Comparison of ENCODE assay signal across 17 mouse cellular contexts in genomic region chr11:36103556-36103955, GRCm38 (mm10).
DNase-seq lines count a peak whose midpoint lies in the region; ATAC-seq and TF ChIP-seq lines count a peak whose summit lies in the region.
"Had no signal": no experiment of that assay in that cellular context is flagged by ENCODE, and none has a peak within 500 bp of the region (broad histone marks: within the 10 kb centered on the region; RNA-seq: fewer than 3 reads in every experiment).

No protein-coding gene starts in this region.

- no peak overlapping the region for H3K4me3 ChIP-seq in kidney, embryonic 16.5 days (ENCODE audit: low read length)
- H3K4me3 ChIP-seq in hindbrain, postnatal 0 days (ENCODE audit: low read length) = no peak overlapping the region
- no peak overlapping the region for H3K4me3 ChIP-seq in neural tube, embryonic 13.5 days
- H3K4me3 ChIP-seq: heart, embryonic 12.5 days; left cerebral cortex, adult 2 months; myocyte had no signal

- no peak for TF ChIP-seq POLR2A in brain, embryonic 14.5 days (IDR thresholded peaks at IDR 0.05; ENCODE audit: borderline replicate concordance, extremely low read depth, insufficient read depth, insufficient read length, poor library complexity, severe bottlenecking)

- no peak for ATAC-seq in kidney, embryonic 16.5 days (ENCODE audit: low FRiP score, low TSS enrichment)
- ATAC-seq in hindbrain, postnatal 0 days = peak; percentile 50; the same call in 1 of the 2 replicates
- ATAC-seq in neural tube, embryonic 13.5 days (ENCODE audit: low read depth) = peak; percentile 52
- ATAC-seq: activated CD4-positive, CD25-positive, alpha-beta regulatory T cell, adult 4 months; CD4-positive, CD25-positive, alpha-beta regulatory T cell, adult 4 months; forebrain, embryonic 16.5 days had no signal

- intact Hi-C loops in heart, postnatal 10 days (cut with DNase I) = no loop called here

- peak; percentile 40 for DNase-seq in kidney, adult 18-20 months
- peak; percentile 74 for DNase-seq in brain, embryonic 14.5 days (ENCODE audit: low read depth)
- peak; percentile 62 for DNase-seq in hindbrain, postnatal 0 days (ENCODE audit: low spot score)
- no peak for DNase-seq in gastrocnemius, adult 8-10 months (ENCODE audit: low spot score in 2 of 2)
- no peak for DNase-seq in heart, postnatal 10 days
- DNase-seq: gastrocnemius, postnatal 25 days; liver; lung, embryonic 14.5 days; thymus, adult 18-20 months had no signal

- WGBS in kidney, embryonic 16.5 days = 21% methylated on average over 6 of the region's 6 CpGs
- 29% methylated on average over 6 of the region's 6 CpGs for WGBS in hindbrain, postnatal 0 days
- 15% methylated on average over 6 of the region's 6 CpGs for WGBS in neural tube, embryonic 13.5 days

- H3K27ac ChIP-seq in kidney, embryonic 16.5 days (ENCODE audit: low read length) = no peak overlapping the region
- no peak overlapping the region for H3K27ac ChIP-seq in hindbrain, postnatal 0 days
- peak overlapping the region; percentile 64 for H3K27ac ChIP-seq in neural tube, embryonic 13.5 days (replicated peaks)
- H3K27ac ChIP-seq: left cerebral cortex, adult 2 months had no signal

- H3K36me3 ChIP-seq in kidney, embryonic 16.5 days (ENCODE audit: insufficient read depth, low read length) = no peaks in the 10 kb centered on the region
- no peaks in the 10 kb centered on the region for H3K36me3 ChIP-seq in hindbrain, postnatal 0 days (ENCODE audit: insufficient read depth, low read length)
- H3K36me3 ChIP-seq in neural tube, embryonic 13.5 days = no peaks in the 10 kb centered on the region
- H3K36me3 ChIP-seq: heart, embryonic 12.5 days had no signal

- no peak overlapping the region for H3K9ac ChIP-seq in kidney, embryonic 16.5 days (replicated peaks; ENCODE audit: low read length)
- H3K9ac ChIP-seq in hindbrain, postnatal 0 days (replicated peaks; ENCODE audit: low read length) = no peak overlapping the region
- H3K9ac ChIP-seq in neural tube, embryonic 13.5 days = no peak overlapping the region
- H3K9ac ChIP-seq: heart, embryonic 12.5 days; lung, embryonic 14.5 days had no signal

- no peaks in the 10 kb centered on the region for H3K27me3 ChIP-seq in kidney, embryonic 16.5 days (ENCODE audit: insufficient read depth, low read length)
- no peaks in the 10 kb centered on the region for H3K27me3 ChIP-seq in hindbrain, postnatal 0 days (ENCODE audit: insufficient read depth, low read length)
- no peaks in the 10 kb centered on the region for H3K27me3 ChIP-seq in neural tube, embryonic 13.5 days
- H3K27me3 ChIP-seq: heart, embryonic 12.5 days had no signal

- no peaks in the 10 kb centered on the region for H3K9me3 ChIP-seq in kidney, embryonic 16.5 days (ENCODE audit: low read length)
- H3K9me3 ChIP-seq in hindbrain, postnatal 0 days (ENCODE audit: low read length) = no peaks in the 10 kb centered on the region
- H3K9me3 ChIP-seq in neural tube, embryonic 13.5 days = no peaks in the 10 kb centered on the region
- H3K9me3 ChIP-seq: heart, embryonic 12.5 days had no signal

- H3K4me2 ChIP-seq in kidney, embryonic 16.5 days (replicated peaks; ENCODE audit: low read depth, low read length) = no peak overlapping the region
- H3K4me2 ChIP-seq in hindbrain, postnatal 0 days (ENCODE audit: low read depth, low read length) = no peak overlapping the region
- H3K4me2 ChIP-seq in neural tube, embryonic 13.5 days = no peak overlapping the region
- H3K4me2 ChIP-seq: heart, embryonic 12.5 days; lung, embryonic 14.5 days had no signal

- TF ChIP-seq CTCF in brain, embryonic 14.5 days (IDR thresholded peaks at IDR 0.05; ENCODE audit: borderline replicate concordance, extremely low read depth, insufficient read depth, insufficient read length) = no peak
- TF ChIP-seq CTCF in hindbrain, postnatal 0 days (IDR thresholded peaks at IDR 0.05; ENCODE audit: low read depth) = no peak

- peaks cover 14% of the 10 kb centered on the region for H3K4me1 ChIP-seq in kidney, embryonic 16.5 days (ENCODE audit: insufficient read depth, low read length)
- peaks cover 22% of the 10 kb centered on the region for H3K4me1 ChIP-seq in hindbrain, postnatal 0 days (ENCODE audit: insufficient read depth, low read length)
- H3K4me1 ChIP-seq in neural tube, embryonic 13.5 days (replicated peaks) = peaks cover 44% of the 10 kb centered on the region

Comparison
In these comparisons a context has a peak if more than half of its experiments do, and no peak if none do; other contexts are left out.
1. DNase-seq: peak in kidney, adult 18-20 months (single experiment), brain, embryonic 14.5 days (single experiment) and hindbrain, postnatal 0 days (single experiment); none in gastrocnemius, adult 8-10 months (0 of 2) and heart, postnatal 10 days (0 of 2).